Mouse (Mus musculus): ENCODE measurements around the gene Nfe2l2.

- TF ChIP-seq GATA1 (IDR thresholded peaks at IDR 0.05; ENCODE audit: borderline replicate concordance, low read length) (no peak), FLI1 (IDR thresholded peaks at IDR 0.05; ENCODE audit: low read length) (no peak)
These were observed 13.1 kb downstream of the Nfe2l2 start for GRCm38 (mm10) chr2:75691316-75691715.
